Mouse (Mus musculus): ENCODE measurements around the gene Plet1. TPM values are rescaled to one million over a fixed set of nuclear protein-coding genes. Genes with fewer than 3 reads are reported as not detected.

Gene Plet1
- total RNA-seq (2023), result not detected

GRCm38 (mm10) chr9:50494311-50494710, at the start of gene Plet1:
Gene Plet1 (plus strand): TSS chr9:50494525.

GRCm38 (mm10) chr9:50528293-50528892, 34.1 kb downstream of the Plet1 start, which contains the start of gene Pts:
Gene Pts (minus strand): TSS chr9:50528724.

GRCm38 (mm10) chr9:50554241-50555093, 60.1 kb downstream of the Plet1 start, which contains the start of gene Il18:
Gene Il18 (plus strand): TSS chr9:50554827.

GRCm38 (mm10) chr9:50555094-50555446, 60.7 kb downstream of the Plet1 start, which contains the start of gene Bco2:
Gene Bco2 (minus strand): TSS chr9:50555181.

Other genes starting within 250 kb of the Plet1 start
- gene Rpl10-ps3, start 149.6 kb upstream of the Plet1 start, total RNA-seq (2023), result 1,608 TPM
- 40.5 TPM for gene Pts, start 34.2 kb downstream of the Plet1 start, total RNA-seq (2023)
- gene Il18, start 60.3 kb downstream of the Plet1 start, total RNA-seq (2023), result 2.3 TPM
- not detected for gene Bco2, start 60.7 kb downstream of the Plet1 start, total RNA-seq (2023)
- not detected for gene Tex12, start 66.8 kb downstream of the Plet1 start, total RNA-seq (2023)
- gene Sdhd, start 109.3 kb downstream of the Plet1 start, total RNA-seq (2023), result 52.9 TPM
- 42.6 TPM for gene Timm8b, start 109.4 kb downstream of the Plet1 start, total RNA-seq (2023)
- 1.7 TPM for gene Pih1d2, start 122.8 kb downstream of the Plet1 start, total RNA-seq (2023)
- gene Nkapd1, start 122.9 kb downstream of the Plet1 start, total RNA-seq (2023), result 32.5 TPM
- gene Dlat, start 165.3 kb downstream of the Plet1 start, total RNA-seq (2023), result 27.2 TPM
- not detected for gene Dixdc1, start 245.0 kb downstream of the Plet1 start, total RNA-seq (2023)

All from CD4-positive naive resting alpha-beta T cell, adult 76 days (primary cell).